Mouse (Mus musculus): ENCODE measurements at regions not wholly inside any gene's neighbourhood (a gene's known extent, or its start where the extent isn't known, plus 50 kb on each side); places are given as distances from the start of the nearest gene placed in this dataset.

DNA sequence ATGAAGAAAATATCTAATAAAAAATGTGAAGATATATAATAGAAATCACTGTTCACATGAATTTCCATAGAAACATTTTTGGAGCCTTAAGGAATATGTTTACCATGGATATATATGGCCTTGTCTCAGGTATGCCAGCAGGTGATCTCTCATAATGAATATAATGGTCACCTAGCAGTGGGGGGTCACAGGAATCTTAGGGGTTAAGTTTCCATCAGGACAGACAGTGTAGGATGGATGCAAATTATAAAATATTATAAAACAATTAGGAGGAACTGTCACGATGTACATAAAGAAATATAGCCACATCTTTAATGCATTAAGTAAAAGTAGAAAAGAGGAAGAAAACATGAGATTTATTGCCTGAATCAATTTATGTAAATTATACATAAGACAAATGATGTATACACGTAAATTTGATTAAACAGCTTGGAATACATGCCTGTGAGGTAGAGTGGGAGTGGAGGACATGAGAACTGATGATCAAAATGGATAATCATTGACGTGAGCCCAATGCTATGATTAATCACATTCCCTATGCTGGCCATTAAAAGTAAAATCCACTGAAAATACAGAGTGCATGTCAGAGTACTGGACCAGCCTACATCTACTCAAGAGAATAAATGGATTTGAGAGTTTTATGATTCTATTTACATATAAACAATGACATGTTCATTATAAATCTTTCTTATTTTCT lies 693.0 kb upstream of the Gpc5 start:
- TF ChIP-seq POLR2A (IDR thresholded peaks at IDR 0.05; ENCODE audit: borderline replicate concordance, insufficient read depth, low read length) (no peak), CTCF (IDR thresholded peaks at IDR 0.05; ENCODE audit: borderline replicate concordance, insufficient read depth, low read depth, low read length) (no peak)
